Mouse (Mus musculus) lung, embryonic 15.5 days (tissue): ENCODE data around the gene Mrpl10. TPM values are rescaled to one million over a fixed set of nuclear protein-coding genes. Genes with fewer than 3 reads are reported as not detected.
A peak's percentile ranks its signal among the peaks of the same experiment; 100 is the strongest.

Source experiments
- ATAC-seq: fragments of 200-750 bp; cut with Nextera tagmentation; 2 replicates; pipeline ENCODE4 v1.8.0; 2017; ENCODE audit warnings: moderate number of reproducible peaks, borderline replicate concordance; ENCODE audit not compliant: low FRiP score, low TSS enrichment; ENCODE audit errors: extremely low read depth
- H3K27ac ChIP-seq: fragments of 300-500 bp; sonication (generic); 2 replicates; pipeline ENCODE4 v1.5.1; 2015; ENCODE audit warnings: moderate library complexity, mild to moderate bottlenecking, inconsistent platforms
- H3K27me3 ChIP-seq: fragments of 300-500 bp; sonication (generic); 2 replicates; pipeline ENCODE4 v1.6.1; 2015; ENCODE audit warnings: inconsistent platforms
- H3K36me3 ChIP-seq: fragments of 300-500 bp; sonication (generic); 2 replicates; pipeline ENCODE4 v1.6.1; 2015; ENCODE audit warnings: inconsistent platforms
- H3K4me1 ChIP-seq: fragments of 300-500 bp; sonication (generic); 2 replicates; pipeline ENCODE4 v1.6.1; 2015; ENCODE audit warnings: inconsistent platforms
- H3K4me2 ChIP-seq: fragments of 300-500 bp; sonication (generic); 2 replicates; pipeline ENCODE4 v1.6.1; 2015; ENCODE audit warnings: inconsistent platforms, mild to moderate bottlenecking, moderate library complexity
- H3K4me3 ChIP-seq: fragments of 300-500 bp; sonication (generic); 2 replicates; pipeline ENCODE4 v1.5.1; 2015; ENCODE audit warnings: mild to moderate bottlenecking, inconsistent platforms
- H3K9ac ChIP-seq: fragments of 300-500 bp; sonication (generic); 2 replicates; pipeline ENCODE4 v1.6.1; 2015; ENCODE audit warnings: inconsistent platforms
- H3K9me3 ChIP-seq: fragments of 300-500 bp; sonication (generic); 2 replicates; pipeline ENCODE4 v1.6.1; 2016; ENCODE audit warnings: inconsistent platforms
- WGBS: fragments of 180-500 bp; shearing (Covaris S2); methylation state at CpG from one replicate; pipeline ENCODE4 v1.1.7; 2015; 5-methylcytosine and 5-hydroxymethylcytosine counted together
- microRNA-seq: library from miRNA; unstranded; fragments of <30 nt; microRNA quantifications from one replicate; pipeline ENCODE4, GENCODE M21; 2016
- polyA plus RNA-seq: library from polyadenylated mRNA; unstranded; fragments of >200 nt; fragmentation: Nextera tagmentation; extraction: Ambion mirVana; gene quantifications from 2 replicates; pipeline ENCODE4 v1.2.1, GENCODE M21; 2015

The Mrpl10 gene
- polyA plus RNA-seq, 1 experiment from 2014 or later, result 85.2 TPM

DNA sequence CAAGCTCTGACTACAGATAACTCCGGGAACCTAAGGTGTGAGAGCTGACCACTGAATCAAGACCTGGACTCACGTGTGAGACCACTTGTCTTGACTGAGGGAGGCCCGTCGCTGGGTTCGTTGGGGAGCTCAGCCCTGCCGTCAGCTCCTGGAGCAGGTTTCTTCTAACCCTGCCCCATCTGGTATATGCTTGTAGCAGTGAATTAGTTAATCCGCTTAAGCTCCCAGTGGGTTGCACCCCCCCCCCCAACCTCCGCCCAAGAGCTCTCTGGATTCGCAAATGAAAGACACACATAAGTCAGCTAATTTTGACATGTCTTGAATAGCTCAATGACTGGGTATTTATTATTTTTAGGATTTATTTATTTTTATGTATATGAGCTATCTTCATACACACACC lies 38.9 kb downstream of the Mrpl10 start:
- Histone ChIP-seq H3K4me3 (no peak overlapping the region), H3K36me3 (no peaks in the 10 kb centered on the region), H3K4me2 (no peak overlapping the region), H3K27me3 (peaks cover 16% of the 10 kb centered on the region; the same call in 1 of the 2 replicates), H3K4me1 (peaks cover 9% of the 10 kb centered on the region), H3K9me3 (no peaks in the 10 kb centered on the region), H3K27ac (no peak overlapping the region), H3K9ac (no peak overlapping the region)
- WGBS, result 20% methylated on average over 9 of the region's 9 CpGs
- no peak for ATAC-seq

DNA sequence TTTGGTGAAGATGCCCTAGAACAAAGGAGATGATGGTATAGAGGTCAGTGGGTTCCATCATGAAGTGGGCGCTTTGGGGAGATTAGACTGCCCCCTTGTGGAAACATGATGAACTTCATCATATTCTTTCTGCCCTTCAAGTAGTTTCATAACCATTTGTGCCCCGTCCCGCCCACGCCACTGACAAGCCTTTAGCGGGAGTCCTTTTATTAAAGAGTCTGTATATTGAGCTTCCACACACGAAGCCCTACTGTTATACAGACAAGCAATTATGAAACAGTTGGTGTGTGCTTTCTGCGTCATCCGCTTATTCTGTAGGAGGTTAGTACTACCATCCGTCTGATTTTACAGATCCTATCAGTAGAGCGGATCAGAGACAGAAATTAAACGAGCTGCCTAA lies 41.6 kb downstream of the Mrpl10 start:
- H3K27ac ChIP-seq, result no peak overlapping the region
- WGBS, result 29% methylated on average over 11 of the region's 11 CpGs
- peak overlapping the region; percentile 3; the same call in 1 of the 2 replicates for H3K4me2 ChIP-seq
- peaks cover 9% of the 10 kb centered on the region for H3K4me1 ChIP-seq
- H3K36me3 ChIP-seq, result no peaks in the 10 kb centered on the region
- no peak for ATAC-seq
- no peaks in the 10 kb centered on the region for H3K9me3 ChIP-seq
- H3K4me3 ChIP-seq, result no peak overlapping the region
- H3K27me3 ChIP-seq, result peaks cover 16% of the 10 kb centered on the region; the same call in 1 of the 2 replicates
- no peak overlapping the region for H3K9ac ChIP-seq

DNA sequence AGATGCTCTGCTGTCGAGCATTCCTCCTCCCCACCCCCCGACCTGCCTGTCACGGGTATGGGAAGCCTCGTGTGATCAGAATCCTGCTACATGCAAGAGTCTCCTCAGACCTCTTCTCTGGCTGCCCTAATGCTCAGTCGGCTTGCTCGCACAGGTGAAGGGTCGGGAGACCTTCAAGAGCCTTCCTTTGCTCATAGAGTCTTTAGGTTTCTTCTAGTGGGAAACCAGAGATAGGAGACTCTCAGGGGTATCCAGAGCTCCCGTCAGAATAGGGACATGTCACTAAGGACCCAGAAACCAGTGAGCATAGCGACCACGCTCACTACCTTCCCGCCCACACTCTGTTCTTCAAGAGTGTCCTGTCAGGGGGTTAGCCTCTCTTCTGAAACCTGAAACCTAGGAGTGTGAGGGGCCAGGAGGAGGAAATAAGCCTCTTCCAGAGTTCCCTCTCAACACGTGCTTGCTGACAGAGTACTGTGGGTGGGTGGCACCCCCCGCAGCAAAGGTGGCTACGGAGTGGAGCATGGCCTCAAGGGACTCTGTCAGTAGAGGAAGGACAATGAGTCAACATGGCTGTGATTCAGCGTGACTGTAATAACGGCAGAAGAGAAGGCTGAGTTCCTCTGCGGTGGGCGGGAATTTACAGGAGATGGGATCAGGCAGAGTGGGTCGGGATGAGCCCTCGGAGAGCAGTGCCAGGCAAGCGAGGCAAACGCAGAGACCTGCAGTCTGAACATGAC lies 42.2 kb downstream of the Mrpl10 start:
- WGBS, result 9% methylated on average over 22 of the region's 22 CpGs
- Histone ChIP-seq H3K9ac (no peak overlapping the region), H3K4me1 (peaks cover 9% of the 10 kb centered on the region), H3K4me2 (peak overlapping the region; percentile 3; the same call in 1 of the 2 replicates), H3K27ac (no peak overlapping the region), H3K9me3 (no peaks in the 10 kb centered on the region), H3K36me3 (no peaks in the 10 kb centered on the region), H3K4me3 (no peak overlapping the region), H3K27me3 (peaks cover 16% of the 10 kb centered on the region; the same call in 1 of the 2 replicates)
- no peak for ATAC-seq

DNA sequence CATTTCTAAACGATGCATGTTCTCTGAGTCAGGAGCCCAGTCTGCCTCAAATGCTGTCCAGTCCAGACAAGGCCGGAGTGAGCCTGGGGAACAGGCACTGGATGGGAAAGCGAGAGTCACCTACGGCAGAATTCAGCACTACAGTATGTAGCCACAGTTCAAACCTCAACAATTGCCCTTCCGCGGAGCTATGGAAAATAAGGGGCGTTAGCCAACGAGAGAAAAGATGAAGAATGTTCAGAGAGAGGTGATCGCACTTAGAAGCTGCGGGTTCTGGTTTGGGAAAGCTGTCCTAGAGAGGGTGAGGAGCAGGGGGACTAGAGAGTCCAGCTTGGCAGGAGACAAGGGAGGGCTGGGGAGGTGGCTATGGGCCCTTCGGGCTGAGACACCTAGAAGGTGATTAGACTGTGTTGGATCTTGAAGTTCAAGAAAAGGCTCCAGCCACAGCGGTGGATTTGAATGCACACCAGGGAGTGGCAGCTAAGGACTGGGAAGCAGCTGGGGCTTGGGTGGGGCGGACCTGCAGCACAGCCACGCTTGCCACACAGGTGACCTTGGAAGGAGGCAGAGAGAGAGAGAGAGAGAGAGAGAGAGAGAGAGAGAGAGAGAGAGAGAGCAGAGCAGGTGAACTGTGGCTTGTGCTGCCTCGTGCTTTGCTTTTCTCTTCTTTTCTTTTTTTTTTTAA lies 43.6 kb downstream of the Mrpl10 start:
- peaks cover 9% of the 10 kb centered on the region for H3K4me1 ChIP-seq
- no peak overlapping the region for H3K9ac ChIP-seq
- H3K9me3 ChIP-seq, result no peaks in the 10 kb centered on the region
- no peak overlapping the region for H3K4me3 ChIP-seq
- no peak for ATAC-seq
- peaks cover 16% of the 10 kb centered on the region; the same call in 1 of the 2 replicates for H3K27me3 ChIP-seq
- WGBS, result 83% methylated on average over 15 of the region's 15 CpGs
- H3K27ac ChIP-seq, result no peak overlapping the region
- no peak overlapping the region for H3K4me2 ChIP-seq
- H3K36me3 ChIP-seq, result no peaks in the 10 kb centered on the region

DNA sequence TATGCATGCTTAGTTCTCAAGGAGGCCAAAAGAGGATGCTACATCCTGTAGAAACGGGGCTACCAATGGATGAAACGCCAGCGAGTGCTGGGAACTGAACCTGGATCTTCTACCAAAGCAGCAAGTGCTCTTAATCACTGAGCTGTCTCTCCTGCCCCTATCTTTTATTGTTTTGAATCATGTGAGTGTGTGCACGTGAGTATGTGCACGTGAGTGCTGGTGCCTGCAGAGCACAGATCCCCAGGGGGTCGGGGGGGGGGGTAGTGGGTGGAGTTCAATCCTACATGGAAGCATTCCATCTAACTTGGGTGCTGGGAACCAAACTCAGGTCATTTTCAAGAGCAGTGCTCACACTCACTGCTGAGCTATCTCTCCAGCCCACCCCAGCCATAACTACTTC lies 45.0 kb downstream of the Mrpl10 start:
- Histone ChIP-seq H3K4me2 (no peak overlapping the region), H3K36me3 (no peaks in the 10 kb centered on the region), H3K9me3 (no peaks in the 10 kb centered on the region), H3K27ac (no peak overlapping the region), H3K4me3 (no peak overlapping the region), H3K4me1 (peaks cover 9% of the 10 kb centered on the region), H3K9ac (no peak overlapping the region), H3K27me3 (peaks cover 16% of the 10 kb centered on the region; the same call in 1 of the 2 replicates)
- ATAC-seq, result no peak
- 61% methylated on average over 6 of the region's 6 CpGs for WGBS

DNA sequence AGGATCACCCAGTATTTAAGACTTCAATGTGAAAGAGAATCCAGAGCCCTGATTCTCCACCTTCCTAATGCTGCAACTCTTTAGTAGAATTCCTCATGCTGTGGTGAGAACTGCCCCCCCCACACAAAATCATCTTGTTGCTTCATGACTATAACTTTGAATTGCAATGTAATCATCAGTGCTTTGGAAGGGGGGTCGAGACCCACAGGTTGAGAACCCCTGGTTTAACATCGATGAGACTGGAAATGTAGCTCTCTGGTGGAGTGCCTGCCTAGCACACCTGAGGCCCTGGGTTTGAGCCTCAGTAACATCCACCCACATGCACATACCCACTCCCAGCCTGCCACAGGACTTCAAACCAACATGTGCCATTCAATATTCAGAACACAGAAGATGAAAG lies 53.2 kb downstream of the Mrpl10 start:
- H3K4me2 ChIP-seq, result no peak overlapping the region
- H3K9ac ChIP-seq, result no peak overlapping the region
- peaks cover 26% of the 10 kb centered on the region for H3K27me3 ChIP-seq
- 58% methylated on average over 2 of the region's 2 CpGs for WGBS
- no peak overlapping the region for H3K27ac ChIP-seq
- H3K9me3 ChIP-seq, result no peaks in the 10 kb centered on the region
- H3K4me3 ChIP-seq, result no peak overlapping the region
- no peaks in the 10 kb centered on the region for H3K36me3 ChIP-seq
- ATAC-seq, result no peak
- H3K4me1 ChIP-seq, result no peaks in the 10 kb centered on the region

DNA sequence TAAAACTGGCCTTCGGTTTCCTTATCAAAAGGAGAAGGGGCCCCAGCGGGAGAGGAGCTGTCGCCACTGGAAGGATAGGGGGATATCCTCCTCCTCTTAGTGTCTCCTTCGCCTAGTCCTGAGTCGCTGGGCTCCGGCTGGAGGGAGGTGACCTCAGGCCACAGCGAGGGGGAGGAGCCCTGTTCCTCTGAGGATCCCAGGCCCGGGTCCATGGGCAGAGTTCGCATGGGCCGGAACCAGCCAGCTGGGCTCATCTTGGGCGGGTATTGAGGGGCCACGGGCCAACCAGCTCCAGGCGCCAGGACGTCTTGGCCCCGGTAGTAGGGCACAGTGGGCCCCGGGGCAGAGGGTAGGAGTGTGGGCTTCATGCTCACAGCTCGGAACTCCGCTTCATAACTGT lies 57.4 kb downstream of the Mrpl10 start:
- H3K4me2 ChIP-seq, result peak overlapping the region; percentile 14; the same call in 1 of the 2 replicates
- H3K4me1 ChIP-seq, result no peaks in the 10 kb centered on the region
- H3K9ac ChIP-seq, result no peak overlapping the region
- no peaks in the 10 kb centered on the region for H3K36me3 ChIP-seq
- H3K9me3 ChIP-seq, result no peaks in the 10 kb centered on the region
- H3K4me3 ChIP-seq, result no peak overlapping the region
- ATAC-seq, result no peak
- peaks cover 35% of the 10 kb centered on the region for H3K27me3 ChIP-seq
- H3K27ac ChIP-seq, result no peak overlapping the region
- 12% methylated on average over 18 of the region's 18 CpGs for WGBS

Small RNA genes lying within 50 kb of the gene (microRNA-seq; reads per million reads assigned to microRNA genes)
- 2.4 reads per million, percentile 8 among the genes with 10 or more reads in this experiment for gene Mir8103

Other genes with a start within 250 kb of the Mrpl10 start
- gene Nfe2l1, start 211.6 kb upstream of the Mrpl10 start, polyA plus RNA-seq, result 62.5 and 65.0 TPM in 2 replicates
- gene Copz2, start 191.7 kb upstream of the Mrpl10 start, polyA plus RNA-seq, result 134 and 138 TPM in 2 replicates
- gene Cdk5rap3, start 125.1 kb upstream of the Mrpl10 start, polyA plus RNA-seq, result 65.8 and 67.2 TPM in 2 replicates
- 38.2 and 40.1 TPM in 2 replicates for gene Prr15l, start 113.5 kb upstream of the Mrpl10 start, polyA plus RNA-seq
- gene Pnpo, start 97.6 kb upstream of the Mrpl10 start, polyA plus RNA-seq, result 30.4 and 34.3 TPM in 2 replicates
- 15.7 and 17.9 TPM in 2 replicates for gene Sp2, start 58.6 kb upstream of the Mrpl10 start, polyA plus RNA-seq
- gene Sp6, start 28.2 kb upstream of the Mrpl10 start, polyA plus RNA-seq, result 0.72 and 0.98 TPM in 2 replicates
- gene Scrn2, start 11.6 kb upstream of the Mrpl10 start, polyA plus RNA-seq, result 31.2 and 31.9 TPM in 2 replicates
- gene Lrrc46, start 153 bp upstream of the Mrpl10 start, polyA plus RNA-seq, result 3.7 and 5.9 TPM in 2 replicates
- 10.3 and 11.7 TPM in 2 replicates for gene Osbpl7, start 9.1 kb downstream of the Mrpl10 start, polyA plus RNA-seq
- 0.07 TPM in 1 of 2 replicates, not detected in the other for gene Tbx21, start 73.8 kb downstream of the Mrpl10 start, polyA plus RNA-seq
- gene Tbkbp1, start 109.9 kb downstream of the Mrpl10 start, polyA plus RNA-seq, result 7.9 and 8.6 TPM in 2 replicates
- gene Kpnb1, start 146.3 kb downstream of the Mrpl10 start, polyA plus RNA-seq, result 50.5 and 52.5 TPM in 2 replicates
- 73.6 and 76.0 TPM in 2 replicates for gene Npepps, start 239.1 kb downstream of the Mrpl10 start, polyA plus RNA-seq